Mouse (Mus musculus) c-Kit-negative CD71-positive TER-119-positive erythroid progenitor cells, embryonic 14.5 days (primary cell): ENCODE data around the gene St7.

ENCODE experiments used
- DNase-seq: peaks from one replicate; pipeline ENCODE4 v3.0.0-alpha.2; 2013; ENCODE audit warnings: low read depth, low spot score

Gene St7

GRCm38 (mm10) chr6:17895562-17895961, 202.8 kb downstream of the St7 start:
- DNase-seq: no peak

- DNase-seq: no peak
These were observed 205.8 kb downstream of the St7 start for GRCm38 (mm10) chr6:17898539-17898938.

GRCm38 (mm10) chr6:17903355-17903754, 210.6 kb downstream of the St7 start:
- no peak for DNase-seq

GRCm38 (mm10) chr6:17905776-17906175, 213.0 kb downstream of the St7 start:
- DNase-seq: no peak

DNA sequence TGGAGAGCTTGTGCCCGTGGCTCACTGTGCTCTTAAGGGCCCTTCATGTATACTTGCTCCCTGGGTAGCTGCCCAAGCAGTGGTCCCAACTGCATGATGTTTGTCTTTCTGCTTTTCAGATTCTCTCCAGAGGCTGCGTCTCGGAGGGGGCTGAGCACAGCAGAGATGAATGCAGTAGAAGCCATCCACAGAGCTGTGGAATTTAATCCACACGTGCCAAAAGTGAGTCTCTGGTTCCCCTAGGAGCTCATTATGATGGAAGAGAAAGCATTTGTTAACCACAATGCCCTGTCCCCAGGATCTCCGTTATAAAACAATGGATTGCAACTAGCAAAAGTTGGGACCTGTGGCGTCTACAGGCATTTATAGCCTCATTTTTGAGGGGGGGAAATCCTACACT, 213.6 kb downstream of the St7 start:
- DNase-seq: no peak

GRCm38 (mm10) chr6:17912312-17912711, 219.6 kb downstream of the St7 start:
- DNase-seq: no peak

- no peak for DNase-seq
These were observed 220.1 kb downstream of the St7 start for GRCm38 (mm10) chr6:17912825-17913224.

- no peak for DNase-seq
These were observed 220.6 kb downstream of the St7 start for GRCm38 (mm10) chr6:17913315-17913714.

GRCm38 (mm10) chr6:17914300-17914699, 221.6 kb downstream of the St7 start:
- no peak for DNase-seq

DNA sequence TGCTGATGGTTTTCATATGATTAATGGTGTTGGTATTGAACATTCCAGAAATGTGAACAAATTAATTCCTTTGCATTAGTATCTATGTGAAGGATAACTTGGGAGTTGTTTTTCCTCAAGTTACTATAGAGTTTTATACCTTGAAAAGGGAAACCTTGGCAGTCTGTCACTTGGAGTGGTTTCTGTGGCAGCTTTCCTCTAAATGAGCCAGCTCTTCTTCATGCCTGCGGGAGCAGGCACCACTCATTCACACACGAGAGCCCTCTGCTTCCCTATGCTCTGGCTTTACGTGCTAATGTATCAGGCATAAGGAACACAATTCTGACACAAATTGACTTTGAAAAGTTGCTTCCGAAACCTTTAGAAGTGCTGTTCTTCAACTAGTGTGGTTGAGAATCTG, 224.5 kb downstream of the St7 start:
- DNase-seq: no peak

- DNase-seq: no peak
These were observed 229.4 kb downstream of the St7 start for GRCm38 (mm10) chr6:17922180-17922579.

DNA sequence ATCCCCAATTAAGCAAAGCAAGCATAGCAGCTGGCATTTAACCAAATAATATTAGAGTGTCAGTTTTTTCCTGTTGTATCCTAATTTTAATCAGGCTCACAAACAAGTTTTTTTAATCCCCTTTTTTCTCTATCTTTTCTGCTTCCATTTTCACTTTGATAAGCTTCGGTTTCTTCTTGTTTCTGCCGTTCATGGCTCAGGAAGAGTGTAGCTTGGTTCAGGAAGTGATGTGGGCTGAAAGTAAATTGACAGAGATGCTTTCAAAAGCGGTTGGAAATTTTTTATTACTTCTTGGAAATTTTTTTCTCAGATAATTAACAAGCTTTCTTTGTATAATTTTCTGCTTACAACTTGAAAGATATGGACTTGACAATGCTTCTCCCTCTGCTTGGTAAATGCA, 230.2 kb downstream of the St7 start:
- no peak for DNase-seq

DNA sequence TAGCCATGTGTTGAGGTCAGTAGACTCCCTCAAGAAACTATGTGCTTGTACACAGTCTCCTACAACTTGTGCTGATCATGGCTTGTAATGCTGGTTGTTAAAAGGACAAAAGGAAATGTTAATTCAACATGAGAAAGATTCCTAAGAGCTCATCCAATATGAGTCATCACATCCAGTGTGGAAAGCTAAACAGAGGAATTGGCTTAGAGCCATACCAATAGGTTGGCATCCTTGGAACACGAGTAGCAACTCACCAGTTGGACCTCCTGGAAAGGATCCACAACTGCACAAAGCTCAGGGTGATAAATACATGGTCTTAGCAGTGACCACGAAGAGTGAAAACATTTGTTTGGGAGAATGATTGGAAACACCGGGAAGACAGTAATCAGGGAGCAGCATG, 230.6 kb downstream of the St7 start:
- DNase-seq: no peak

DNA sequence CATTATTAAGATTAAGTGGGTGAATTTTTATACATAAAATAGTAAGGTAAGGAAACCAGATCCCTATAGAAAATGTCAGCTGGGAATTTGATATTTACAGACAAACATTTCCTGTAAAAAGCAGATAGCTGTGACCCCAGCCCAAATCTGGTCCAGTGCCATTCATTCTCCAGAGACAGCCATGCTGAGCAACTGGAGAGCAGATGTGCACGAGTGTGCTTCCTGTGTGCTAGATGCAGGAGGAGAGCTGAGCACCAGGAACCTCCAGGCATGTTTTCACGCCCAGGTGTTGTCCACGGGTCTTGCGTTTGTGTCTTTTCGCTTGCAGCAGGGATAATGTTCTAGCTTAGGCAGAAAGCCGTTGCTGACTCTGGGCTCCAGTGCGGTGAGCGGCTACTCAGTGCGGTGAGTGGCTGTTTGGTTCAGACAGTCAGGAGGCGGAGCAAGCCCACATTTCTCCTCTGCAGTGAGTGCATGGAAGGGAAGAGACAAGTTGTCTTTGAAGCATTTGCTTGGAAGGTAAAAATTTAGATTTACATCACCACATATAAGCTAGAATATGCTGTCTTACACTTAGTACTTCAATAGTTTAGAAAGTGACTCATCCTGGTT, 231.3 kb downstream of the St7 start:
- no peak for DNase-seq

DNA sequence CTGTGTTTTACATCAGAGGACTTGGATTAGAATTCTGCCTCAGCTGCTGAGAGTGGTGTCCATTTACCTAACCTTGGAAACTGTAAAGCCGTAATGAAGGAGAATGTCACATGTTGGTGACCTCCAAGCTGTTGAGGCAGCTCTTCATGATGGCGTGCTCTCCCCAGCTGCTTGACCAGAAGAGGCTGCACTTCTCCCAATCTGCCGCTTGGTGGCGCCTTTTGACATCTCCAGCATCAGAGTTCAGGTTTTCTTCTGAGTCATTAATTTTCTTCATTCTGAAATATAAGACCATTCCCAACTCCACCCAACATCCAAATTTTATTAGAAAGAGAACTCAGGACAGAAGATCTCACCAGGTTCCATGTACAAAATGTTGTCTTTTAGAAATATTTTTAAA, 232.5 kb downstream of the St7 start:
- peak; percentile 4 for DNase-seq

DNA sequence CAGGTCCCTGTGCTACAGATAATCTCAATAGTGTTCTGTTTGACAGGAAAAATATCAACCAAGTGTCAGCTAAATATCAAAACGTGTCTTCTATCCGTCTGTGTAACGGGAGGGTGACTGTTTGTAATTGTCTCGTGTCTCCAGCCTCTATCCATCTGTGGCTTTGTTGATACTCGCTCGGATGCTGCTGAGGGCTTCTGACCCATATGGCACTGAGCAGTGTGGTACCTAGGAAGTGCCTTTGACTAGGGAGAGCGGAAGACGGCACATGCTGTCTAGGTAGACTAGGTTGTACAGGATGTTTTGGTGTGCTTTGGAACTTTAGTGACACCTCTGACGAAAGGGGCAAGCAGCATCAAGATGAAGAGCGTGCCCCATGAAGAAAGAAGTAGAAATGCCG, 235.0 kb downstream of the St7 start:
- no peak for DNase-seq

DNA sequence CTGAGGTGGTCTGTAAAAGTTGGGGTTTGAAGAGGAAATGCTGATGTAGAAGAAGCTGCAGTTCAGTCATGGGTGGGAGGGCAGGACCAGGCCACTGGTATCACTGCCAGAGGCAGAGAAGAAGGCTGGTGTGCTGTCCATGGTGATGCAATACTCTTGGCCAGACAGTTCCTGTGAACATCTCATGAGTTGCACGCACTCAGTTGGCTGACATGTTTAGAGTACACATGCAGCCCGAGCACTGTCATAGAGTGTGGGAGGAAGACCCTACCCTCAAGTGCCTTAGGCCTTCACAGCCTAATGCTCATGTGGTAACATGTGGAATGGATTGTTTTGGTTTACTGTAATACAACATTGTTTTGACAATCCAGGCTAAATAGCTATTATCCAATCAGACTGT, 238.5 kb downstream of the St7 start:
- no peak for DNase-seq

- DNase-seq: no peak
These were observed 239.1 kb downstream of the St7 start for GRCm38 (mm10) chr6:17931835-17932234.

DNA sequence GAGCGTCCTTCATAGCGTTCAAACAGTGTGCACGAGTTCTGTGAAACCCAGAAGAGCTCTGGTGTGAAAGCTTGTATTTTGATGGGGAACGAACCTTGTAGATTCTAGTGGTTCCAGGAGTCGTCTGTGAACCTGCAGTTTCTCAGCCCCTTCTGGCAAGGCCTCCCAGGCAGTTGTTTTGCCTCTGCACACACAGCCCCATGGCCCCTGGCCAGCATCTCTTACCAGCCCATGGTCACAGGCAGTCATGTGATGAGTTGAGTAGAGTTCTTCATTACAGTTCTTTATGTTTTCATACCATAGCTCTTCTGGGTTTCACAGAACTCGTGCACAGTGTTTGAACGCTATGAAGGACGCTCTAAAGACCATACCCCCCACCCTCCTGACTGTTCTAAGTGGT, 240.1 kb downstream of the St7 start:
- no peak for DNase-seq

DNA sequence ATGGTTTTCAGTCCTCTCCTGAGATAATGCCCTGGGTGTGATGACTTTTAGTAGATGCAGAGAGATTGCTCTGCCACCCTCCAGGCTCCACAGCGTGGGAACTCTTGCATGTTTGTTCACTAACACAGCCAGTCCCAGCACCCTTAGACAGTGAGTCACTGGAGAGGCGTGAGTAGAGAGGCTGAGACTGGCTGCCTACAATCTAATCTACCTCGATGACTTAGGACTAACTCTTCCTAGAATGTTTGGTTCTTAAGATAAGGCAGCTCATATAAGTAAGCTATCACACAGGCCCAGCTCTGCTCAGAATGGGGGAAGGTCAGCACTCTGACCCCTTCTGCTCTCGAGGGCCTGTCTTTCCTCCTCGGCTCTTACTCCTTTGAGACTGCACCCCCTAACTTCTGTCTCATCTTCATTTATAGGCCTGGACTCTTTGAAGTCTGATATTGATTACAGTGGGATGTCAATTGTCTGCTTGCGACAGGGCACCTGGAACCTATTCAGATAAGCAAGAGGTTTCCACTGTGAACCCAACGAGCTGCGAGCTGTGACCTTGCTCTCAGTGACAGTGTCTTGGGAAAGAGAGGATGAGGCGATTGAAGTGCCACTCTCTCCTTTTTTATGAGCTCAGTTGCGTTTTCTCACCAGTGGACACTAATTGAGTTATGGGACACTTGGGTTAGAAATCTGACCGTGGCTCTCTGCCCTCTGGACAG, 246.1 kb downstream of the St7 start:
- no peak for DNase-seq

DNA sequence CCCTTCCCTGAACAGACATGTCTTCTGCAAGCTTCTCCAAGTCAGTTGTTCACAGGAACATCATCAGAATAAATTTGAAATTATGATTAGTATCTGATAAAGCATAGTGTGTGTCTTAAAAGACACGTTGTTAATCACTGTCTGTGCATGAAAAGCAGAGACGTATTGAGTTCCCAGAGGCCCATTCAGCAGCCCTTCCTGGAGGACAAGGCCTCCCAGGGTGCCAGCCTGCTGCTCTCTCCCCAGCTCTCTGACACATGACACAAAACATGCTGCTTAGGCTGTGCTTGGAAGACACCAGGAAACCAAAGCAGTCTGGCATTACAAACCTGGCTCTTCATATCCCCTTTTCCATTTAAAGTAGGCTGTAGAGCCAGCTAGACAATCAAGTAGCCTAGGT, 249.2 kb downstream of the St7 start:
- DNase-seq: no peak

DNA sequence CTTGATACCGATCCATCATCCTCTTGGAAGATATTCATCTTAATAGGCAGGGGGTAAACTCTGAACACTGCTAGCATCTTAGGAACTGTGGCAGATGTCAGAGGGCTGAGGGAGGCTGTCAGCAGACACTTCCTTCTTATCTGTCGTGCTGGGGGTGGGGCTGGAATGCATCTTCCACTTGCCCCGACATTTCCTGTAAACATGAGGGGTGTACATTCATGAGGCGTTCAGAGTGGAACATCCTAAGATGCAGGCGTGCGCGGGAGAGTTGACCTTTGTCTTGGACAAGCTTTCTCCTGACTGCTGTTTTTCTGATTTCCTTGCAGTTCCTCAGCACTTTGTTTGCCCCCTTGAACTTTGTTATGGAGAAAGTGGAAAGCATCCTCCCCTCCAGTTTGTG, 249.6 kb downstream of the St7 start:
- DNase-seq: no peak

DNA sequence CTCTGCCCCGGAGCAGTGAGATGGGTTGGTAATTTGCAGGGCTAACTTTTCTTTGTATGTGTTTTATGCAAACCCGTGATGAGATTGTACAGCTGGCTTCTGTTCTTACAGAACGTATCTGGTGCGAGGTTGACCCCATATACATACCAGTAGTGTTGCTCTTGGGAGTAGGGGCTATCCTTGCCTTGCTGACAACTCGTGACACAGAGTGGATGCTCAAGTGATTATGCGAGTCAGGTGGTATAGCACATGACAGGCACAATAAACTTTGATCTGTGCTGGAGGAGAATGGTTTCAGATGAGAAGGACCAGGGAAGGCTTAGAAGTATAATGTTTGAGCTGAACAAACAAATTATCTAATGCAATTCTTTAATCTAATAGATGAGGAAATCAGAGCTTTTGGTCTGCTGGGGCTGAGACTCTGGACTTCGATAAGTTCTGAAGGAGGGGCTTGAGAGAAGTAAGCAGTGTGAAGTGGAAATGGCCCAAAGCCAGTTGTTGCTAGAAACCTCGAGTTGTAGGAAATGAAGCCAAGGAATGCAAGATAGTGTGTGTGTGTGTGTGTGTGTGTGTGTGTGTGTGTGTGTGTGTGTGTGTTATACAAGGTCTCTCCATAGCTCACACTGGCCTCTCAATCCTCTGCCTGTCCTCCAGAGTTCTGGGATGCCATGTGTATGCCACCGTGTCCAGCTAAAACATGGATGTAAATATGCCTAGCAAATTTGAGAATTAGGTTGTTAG, 251.3 kb downstream of the St7 start:
- DNase-seq: no peak
